Mouse (Mus musculus): ENCODE measurements around the gene Pfas.

DNA sequence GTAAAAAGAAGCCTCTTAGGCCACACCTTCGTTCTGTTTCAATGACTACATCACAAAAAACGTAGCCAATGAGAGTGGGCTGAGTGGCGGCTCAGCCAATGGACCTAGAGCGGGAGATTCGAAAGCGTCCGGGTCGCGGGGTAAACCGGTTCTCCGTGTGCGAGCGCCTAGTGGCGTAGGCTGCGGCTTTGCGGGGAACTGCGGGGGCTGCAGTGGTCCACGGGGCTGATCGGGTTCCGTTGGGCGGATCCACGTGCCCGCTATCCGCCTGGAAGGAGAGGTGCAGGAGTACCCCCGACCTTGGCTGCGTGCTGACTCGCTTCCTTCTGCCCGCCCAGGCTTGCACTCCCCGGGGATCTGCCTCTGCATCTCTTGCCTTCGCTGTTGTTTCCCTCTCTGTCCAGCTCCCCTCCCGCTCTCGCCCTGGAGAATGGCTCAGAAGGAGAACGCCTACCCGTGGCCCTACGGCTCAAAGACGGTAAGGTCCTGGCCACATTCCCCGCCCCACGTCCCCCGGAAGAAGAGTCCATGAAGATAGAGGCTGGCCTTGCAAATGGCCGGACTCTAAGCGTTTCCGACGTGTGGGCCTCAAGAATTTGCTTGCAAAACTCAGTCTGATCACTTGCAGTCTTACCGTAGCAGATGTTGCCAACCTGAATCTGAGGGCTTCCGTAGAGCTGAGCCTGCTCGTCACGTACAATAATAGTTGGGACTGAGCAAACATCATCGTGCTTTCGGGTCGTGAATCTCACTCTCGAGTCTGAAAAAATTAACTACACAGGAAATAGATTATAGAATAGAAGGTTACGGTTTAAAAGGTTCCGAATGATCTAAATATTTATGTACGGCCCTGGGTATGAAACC lies 37.5 kb upstream of the Pfas start, which contains the start of gene Aurkb:
- TF ChIP-seq CTCF (IDR thresholded peaks at IDR 0.05; ENCODE audit: control insufficient read depth, insufficient read depth, insufficient replicate concordance, low read depth, low read length): peak; percentile 7; the same call in 1 of the 2 replicates
- TF ChIP-seq POLR2A (IDR thresholded peaks at IDR 0.05; ENCODE audit: control insufficient read depth, low read depth, low read length): peak; percentile 18; the same call in 1 of the 2 replicates

All from testis, adult 2 months (tissue).